Mouse (Mus musculus): ENCODE measurements around the gene Nisch. TPM values are rescaled to one million over a fixed set of nuclear protein-coding genes. Genes with fewer than 3 reads are reported as not detected.
A peak's percentile ranks its signal among the peaks of the same experiment; 100 is the strongest.

Nisch gene
- total RNA-seq, 4 experiments from 2014 or later, result 129 to 142 (median 131) TPM

DNA sequence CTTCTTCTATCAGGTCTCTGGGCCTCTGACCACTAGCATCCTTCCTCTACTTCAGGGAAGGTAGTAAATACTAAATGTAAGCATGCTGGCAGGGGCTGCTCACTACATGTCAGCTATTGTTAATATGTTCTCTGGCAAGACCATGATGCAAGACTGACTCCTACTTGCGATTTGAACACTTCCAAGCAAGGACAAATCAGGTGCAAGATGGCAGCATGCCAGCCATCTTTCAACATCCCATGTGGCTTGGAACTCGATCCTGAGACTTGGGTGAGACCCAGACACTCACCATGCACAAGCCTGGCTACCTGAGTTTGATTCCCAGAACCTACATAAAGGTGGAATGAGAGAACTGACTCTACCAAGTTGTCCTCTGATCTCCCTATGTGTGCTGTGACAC, 24.8 kb downstream of the Nisch start:
- DNase-seq (ENCODE audit: low spot score), result no peak

DNA sequence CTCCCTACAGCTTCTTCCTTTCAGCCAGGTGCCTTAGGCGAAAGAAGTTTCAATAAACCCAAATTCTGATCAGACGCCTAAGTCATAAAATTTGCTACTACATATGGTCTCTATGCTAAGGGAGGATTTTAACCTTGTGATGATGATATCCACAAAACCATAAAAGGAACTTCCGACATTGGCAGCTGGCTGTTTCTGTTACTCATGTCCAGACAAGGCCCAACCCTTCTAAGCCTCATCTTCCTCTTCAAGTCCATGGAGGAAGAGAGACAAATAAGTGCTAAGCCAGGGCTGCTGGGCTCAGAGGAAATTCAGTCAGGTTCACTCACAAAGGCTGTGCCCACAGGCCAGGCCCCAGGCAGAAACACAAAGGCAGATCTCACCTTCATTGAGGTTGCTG, 27.4 kb downstream of the Nisch start:
- no peak for DNase-seq (ENCODE audit: low spot score)

DNA sequence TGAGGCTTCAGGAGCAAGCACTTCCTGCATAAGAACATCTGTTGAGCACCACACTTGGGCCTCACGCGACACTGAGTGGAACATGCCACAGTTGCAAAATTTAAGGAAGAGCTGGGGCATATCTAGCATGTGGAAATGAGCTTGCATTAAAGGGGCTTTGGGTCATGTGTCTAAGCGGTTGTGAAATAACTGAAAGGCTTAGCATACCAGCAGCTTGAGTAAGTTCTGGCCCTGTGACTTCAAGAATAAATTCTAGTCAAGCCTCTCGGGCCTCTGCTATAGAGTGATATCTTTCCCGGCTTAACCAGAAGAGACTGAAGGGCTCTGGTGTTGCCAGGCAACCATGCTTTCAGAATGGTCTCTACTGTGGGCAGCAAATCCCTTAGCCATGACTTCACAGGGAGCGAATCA, 28.0 kb downstream of the Nisch start:
- no peak for DNase-seq (ENCODE audit: low spot score)

DNA sequence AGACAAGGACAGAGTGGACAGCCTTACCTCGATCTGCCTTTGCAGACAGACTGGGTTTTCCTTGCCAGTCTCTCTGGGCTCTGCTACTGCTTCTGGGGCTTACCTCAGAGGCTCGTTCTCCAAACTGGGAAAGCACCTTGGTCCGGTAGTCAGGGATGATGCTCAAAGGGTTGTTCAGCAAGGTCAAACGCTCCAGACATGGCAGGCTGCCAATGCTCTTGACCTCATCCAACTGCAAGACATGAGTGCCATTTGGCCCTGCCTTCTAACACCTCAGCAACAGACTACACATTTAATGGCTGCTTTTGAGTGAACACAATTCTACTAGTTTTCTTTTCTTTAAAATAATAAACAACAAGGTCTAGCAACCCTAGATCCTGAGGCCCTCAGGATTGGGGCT, 30.1 kb downstream of the Nisch start:
- no peak for DNase-seq (ENCODE audit: low spot score)

DNA sequence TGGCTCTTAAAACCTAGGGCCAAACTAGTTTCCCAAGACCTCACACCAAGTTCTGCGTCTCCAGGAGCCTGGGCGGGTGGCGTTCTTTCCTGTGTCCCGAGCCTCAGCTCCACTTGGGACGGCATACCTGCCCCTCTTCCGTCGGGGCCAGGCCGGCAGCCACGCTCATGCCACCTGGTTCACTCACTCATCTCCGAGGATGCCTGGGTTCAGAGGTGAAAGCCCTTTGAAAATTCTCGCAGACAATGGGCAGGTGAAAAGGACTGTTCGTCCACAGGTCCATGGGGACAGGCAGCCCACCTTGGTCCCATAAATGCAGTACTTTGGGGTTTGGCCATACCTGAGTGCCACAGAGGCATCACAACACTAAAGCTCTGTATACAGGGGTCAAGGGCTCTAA, 32.6 kb downstream of the Nisch start:
- DNase-seq (ENCODE audit: low spot score), result no peak

DNA sequence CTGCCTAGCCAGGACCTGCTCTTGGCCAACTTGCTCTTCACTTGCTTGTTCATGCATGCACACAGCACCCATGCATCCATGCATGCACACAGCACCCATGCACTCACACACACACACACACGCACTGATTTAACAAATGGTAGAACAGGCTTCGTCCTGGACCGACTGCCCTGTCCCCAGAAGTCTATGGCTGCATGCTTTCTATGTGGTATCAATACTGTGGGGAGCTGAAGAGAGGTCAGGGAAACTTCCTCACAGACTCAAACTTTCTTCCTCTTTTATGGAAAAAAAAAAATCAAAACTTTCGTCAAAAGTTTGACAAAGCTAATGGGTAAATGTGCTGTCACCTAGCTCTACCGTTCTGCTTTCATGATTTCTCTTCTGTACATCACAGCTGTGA, 33.2 kb downstream of the Nisch start:
- no peak for DNase-seq (ENCODE audit: low spot score)

DNA sequence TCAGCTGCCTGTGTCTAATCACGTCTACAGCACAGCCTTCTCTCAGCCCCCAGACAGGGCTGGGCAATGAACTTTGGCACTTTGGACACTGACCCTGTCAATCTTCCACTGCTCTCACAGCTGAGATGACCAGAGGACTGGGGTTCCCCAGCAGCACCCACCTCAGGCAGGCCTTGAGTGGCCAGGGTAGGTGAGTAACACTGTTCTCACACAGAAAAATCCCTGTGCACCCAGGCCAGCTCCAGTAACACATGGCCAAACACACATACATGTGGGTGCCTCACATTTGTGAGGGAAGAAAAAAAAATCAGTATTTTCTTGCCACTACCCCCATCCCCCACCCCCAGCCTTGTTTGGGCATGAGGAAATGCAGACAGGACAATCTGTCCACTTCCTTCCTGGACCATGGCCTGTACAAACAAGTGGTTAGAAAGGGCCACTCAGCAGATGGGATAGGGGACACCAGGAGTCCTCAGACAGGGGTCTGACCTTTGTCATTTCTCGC, 33.9 kb downstream of the Nisch start:
- DNase-seq (ENCODE audit: low spot score), result no peak

DNA sequence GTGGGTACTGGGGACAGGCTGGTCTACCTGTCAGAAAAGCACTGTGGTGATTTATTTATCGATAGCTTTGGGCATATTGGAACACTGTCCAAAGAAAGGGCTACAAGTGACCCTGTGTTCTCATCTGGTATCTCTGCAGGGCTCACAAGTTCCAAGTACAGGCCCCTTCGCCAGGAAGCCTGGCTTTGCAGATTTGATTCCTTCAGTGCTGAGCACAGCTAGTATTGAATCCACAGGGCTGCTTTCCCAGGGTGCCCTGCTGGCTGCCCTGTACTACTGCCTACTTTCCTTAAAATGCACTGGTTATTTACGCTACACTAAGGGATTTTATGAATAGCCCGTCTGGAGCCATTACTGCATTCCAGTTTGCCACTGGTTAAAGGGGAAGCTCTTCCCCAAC, 35.2 kb downstream of the Nisch start:
- no peak for DNase-seq (ENCODE audit: low spot score)

DNA sequence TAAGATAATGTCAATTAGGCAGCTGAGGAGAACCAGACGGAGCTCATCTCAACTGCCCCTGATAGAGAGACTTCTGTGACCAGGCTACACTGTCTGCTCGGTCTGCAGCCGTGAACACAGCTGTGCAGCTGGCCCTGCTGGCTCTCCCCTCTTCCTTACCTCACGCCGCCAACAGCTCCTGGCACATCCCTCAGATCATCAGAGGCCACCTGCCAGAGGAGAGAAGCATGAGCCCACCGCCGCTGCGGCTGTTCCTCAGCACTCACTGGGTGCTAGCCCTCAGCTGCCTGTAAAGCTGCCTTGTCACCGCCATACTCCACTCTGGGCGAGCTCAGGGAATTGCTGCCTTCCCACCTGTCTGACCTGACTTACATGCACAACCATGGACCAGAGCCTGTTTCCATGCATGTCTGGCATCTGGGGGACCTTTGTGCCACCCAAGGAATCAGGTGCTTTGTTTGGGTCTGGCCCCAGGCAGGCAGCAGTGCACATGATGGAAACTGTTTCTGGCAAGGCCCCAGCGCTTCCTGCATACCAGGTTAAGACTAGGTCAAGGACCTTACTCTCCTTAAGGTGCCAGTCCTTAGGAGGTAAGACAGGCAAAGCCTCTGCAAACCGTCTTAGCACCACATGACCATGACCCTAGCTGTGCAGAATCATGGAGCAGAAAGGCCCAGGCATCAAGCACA, 36.9 kb downstream of the Nisch start:
- DNase-seq (ENCODE audit: low spot score), result no peak

DNA sequence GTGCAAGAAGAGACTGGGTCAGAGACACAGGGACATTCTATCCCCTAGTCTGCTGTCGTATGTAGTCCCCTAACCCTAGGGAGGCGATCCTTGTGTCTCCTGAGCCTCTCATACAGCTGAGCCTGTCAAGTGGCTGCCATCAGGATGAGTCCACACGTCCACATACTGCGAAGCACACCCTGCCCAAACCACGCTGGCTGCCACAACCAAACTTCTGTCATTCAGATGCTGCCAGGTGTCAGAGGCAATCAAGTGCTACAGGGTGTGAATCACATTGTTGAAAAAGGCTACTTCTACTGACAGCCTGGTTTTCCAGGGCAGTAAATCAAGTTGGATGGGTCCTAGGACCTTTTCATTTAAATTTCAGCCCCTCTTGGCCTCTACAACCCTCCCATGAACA, 39.0 kb downstream of the Nisch start:
- DNase-seq (ENCODE audit: low spot score), result no peak

DNA sequence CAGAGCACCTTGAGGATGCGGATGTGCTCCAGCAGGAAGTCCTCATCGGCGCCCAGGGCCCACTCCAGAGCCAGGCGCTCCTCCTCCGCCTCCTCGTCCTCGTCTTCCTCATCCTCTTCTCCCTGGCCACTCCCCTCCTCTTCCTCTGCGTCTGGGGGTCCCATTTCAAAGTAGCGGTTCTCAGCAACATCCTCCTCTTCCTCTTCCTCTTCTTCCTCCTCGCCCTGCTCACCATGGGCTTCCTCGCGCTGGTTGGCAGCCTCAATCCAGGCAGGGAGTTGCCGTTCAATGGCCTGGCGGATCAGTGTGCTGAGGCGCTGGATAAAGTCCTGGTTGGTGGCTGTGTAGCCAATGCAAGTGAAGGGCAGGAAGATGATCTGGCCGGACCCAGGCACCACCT, 39.5 kb downstream of the Nisch start:
- no peak for DNase-seq (ENCODE audit: low spot score)

DNA sequence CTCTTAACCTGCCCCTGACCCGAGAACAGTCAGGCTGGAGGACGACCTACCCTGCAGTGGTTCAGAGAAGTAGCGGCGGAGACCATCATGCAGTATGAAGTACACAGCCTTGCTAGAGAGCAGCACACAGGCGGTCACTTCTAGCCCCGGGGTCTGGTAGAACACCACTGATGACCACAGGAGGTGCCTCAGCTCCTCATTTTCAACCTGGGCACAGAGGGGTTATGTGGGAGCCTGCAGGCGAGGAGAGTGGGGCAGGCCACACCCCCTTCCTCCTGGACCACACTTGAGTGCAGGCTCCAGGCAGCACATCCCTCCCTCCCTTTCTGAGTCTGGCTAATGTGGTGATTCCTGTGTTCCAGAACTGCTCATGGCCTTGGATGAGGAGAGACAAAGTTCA, 43.2 kb downstream of the Nisch start:
- no peak for DNase-seq (ENCODE audit: low spot score)

DNA sequence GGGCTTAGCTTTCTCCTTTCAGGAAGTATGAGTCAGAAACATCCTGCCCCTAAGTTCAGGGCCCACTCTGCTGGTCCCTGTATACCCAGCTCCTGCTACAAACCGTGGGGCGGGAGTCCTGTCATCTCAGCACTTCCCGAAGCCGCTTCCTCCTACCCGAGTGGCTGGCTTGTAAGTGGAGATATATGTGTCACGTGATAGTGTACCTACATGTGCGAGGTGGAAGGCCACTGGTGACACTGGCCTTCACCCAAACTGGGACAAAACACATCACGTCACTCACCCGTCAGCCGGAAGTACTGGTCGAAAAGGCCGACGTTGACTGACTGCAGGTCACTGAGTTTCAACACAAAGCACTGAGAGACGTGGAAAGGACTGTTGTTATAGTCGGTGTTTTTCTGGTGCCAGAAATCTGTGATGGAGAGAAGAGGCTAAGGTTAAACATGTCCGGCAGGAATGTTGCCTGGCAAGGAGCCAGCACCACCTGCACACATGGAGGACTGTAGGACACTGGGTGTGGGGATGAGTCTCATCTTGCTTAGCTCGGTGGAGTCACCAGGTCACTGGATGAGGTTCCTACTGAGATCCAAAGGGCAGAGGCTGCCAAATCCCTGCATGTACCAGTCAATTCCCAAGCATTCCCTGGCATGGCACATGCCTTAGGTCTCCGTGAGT, 43.8 kb downstream of the Nisch start:
- peak; percentile 67 for DNase-seq (ENCODE audit: low spot score)

DNA sequence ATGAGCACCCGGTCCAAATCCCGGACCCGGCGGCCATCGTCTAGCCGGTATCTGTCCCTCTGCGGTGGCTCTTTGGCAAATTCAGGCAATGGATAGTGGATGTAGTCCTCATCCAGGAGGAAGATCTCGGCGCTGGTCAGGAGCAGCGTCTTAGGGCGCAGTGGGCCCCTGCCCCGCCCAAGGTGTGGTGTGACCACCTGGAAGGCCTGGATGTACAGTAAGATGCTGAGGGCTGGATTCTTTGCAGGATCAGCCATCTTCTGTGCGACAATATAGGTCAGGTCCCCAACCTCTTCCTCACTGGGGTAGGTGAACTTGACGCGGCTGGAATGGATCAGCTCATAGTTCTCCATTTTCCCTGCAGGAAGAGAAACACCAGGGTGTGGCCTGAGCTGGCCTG, 44.9 kb downstream of the Nisch start:
- DNase-seq (ENCODE audit: low spot score), result no peak

DNA sequence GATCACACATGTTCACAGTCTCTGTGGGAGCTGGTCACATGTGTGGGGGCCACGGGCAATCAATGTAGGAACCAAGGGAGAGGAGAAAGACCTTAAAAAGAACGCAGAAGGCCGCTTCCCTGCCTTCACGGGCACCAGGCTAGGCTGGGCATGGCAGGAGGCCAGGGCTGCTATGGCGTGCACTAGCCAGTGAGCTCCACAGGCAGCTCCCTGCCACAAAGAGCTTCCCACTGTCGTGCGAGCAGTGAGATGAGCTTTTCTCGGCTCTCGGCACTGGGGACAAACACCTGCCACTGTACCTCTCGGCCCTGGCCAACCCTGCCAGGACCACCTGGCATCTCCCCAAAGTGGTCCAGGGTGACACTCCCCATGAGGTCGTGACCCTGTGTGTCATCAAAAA, 45.4 kb downstream of the Nisch start:
- DNase-seq (ENCODE audit: low spot score), result no peak

DNA sequence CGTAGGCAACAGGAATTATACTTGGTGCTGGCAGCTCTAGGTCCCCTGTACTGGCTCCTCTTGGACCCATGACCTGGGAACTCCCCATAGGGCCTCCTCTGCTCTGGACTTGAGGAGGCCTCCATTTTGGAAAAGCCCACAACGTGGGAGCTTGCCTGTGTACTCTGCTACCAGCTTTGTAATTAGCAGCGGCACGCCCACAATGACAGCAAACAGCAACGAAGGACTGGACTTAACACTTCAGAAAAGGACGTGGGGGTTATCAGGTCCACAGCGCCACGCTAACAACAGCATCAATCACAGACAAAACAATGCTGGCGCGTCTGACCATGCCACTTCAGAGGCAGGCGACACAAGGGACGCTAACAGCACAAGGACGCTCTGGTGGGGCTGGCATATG, 45.8 kb downstream of the Nisch start:
- DNase-seq (ENCODE audit: low spot score), result no peak

DNA sequence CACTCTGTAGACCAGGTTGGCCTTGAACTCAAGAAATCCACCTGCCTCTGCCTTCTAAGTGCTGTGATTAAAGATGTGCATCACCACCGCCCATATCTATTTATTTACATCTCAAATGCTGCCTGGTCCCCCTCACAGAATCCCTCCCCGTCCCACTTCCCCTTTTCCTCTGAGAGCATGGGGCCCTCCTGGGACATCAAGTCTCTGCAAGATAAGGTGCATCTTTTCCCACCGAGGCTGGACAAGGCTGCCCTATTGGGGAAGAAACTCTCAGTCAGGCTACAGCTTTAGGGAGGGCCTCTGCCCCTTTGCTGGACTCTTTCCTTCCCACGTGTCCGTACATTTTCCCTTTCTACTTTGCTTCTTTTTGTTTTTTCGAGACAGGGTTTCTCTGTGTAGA, 47.2 kb downstream of the Nisch start:
- no peak for DNase-seq (ENCODE audit: low spot score)

DNA sequence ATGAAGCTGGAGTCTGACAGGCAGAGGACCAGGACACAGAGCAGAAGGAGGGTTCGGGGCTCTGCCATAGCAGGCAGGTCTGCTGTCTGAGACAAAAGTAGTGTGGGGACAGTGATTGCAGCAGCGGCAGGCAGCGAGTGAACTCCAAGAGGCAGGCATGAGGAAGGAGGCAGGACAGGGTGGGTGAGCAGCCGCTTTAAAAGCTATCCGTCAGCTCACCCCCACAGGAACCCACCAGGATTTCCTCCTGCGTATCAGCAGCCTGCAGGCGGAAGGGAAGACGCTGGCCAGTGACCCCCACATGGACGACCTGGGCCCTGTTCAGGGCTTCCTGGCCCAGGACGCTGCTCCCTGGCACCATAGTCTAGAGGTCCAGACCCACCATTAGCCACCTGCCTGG, 48.3 kb downstream of the Nisch start, which contains the start of gene Stab1:
Gene Stab1, minus strand, starts transcription at position 217 of the 400 bp plus-strand sequence.
- DNase-seq (ENCODE audit: low spot score), result peak; percentile 76

DNA sequence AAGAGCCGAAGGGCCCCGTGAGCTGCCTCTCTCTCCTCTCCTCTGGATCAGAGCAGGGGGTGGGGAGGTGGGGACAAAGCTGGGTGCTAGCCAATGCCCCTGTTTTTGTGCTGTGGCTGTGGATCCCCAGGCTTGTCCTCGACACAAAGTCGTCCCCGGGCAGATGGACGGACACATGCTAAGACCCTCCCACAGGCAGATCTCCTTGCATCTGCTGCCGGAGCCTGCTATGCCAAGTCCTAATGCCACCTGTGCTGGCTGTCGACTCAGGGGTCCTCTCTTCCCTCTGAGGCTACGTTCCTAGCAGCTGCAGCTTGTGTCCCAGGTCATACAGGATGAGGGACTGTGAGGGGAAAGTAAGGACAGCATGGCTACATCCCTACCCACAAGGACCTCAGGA, 49.9 kb downstream of the Nisch start:
- no peak for DNase-seq (ENCODE audit: low spot score)

DNA sequence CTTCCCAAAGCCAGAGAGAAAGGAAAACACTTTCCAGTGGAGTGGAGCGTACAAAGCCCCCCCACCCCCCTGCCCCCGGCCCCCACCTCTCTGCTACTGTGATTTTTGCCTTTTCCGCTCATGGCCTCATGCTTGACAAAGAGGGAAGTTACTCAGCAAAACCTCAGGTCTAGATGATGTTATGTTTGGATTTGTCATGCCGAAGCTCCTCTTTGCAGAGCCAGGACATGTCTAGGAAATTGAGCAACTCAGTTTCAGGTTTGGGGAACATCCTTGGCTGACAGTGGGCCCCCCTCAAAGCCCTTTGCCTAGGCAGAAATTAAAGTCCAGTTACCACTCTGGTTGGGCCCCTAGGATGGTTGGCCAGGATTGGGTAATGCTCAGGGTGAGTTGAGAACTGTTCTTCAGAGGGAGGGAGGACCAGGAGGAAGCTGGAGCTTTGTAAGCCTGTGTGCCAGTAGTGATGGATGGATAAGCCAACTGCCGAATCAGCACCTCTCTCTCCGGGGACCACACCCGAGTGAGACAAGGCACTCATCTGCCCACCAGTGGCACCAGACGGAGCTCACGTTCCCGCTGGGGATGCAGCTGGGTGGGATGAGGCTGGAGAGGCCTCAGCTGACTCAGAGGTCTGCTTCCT, 50.6 kb downstream of the Nisch start:
- DNase-seq (ENCODE audit: low spot score), result no peak

DNA sequence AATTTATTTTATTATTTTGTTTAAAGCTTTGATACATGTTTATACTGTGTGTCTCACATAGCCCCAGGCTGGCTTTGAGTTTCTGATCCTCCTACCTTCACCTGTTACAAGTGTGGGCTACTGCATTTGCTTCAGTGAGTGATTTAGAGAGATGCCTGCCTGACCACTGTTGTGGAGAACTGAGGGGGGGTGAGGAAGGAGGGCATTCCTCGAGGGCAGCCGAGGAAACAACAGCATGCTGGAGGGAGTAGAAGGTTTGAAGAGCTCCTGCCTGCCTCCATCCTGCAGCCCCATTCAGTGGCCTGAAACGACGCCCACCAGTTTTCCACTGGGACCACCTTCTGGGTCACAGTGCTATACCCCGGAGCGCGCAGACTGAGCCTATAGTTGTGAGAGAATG, 51.3 kb downstream of the Nisch start:
- no peak for DNase-seq (ENCODE audit: low spot score)

DNA sequence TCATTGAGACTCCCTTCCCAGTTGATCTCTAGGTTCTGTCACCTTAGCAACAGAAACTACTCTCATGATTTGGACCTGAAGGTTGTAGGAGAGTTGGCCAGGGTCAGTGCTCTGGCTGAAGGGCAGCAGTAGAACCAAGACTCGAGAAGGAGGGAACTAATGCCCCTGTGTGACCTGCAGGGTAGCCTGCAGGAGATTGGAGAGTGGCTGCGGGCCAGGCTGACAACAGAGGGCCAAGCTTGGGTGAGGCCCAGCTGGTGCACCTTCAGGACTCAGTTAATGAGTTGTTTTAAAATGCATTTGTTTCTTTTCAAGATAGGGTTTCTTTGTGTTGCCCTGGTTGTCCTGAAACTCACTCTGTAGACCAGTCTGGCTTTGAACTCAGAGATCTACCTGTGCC, 51.7 kb downstream of the Nisch start:
- no peak for DNase-seq (ENCODE audit: low spot score)

DNA sequence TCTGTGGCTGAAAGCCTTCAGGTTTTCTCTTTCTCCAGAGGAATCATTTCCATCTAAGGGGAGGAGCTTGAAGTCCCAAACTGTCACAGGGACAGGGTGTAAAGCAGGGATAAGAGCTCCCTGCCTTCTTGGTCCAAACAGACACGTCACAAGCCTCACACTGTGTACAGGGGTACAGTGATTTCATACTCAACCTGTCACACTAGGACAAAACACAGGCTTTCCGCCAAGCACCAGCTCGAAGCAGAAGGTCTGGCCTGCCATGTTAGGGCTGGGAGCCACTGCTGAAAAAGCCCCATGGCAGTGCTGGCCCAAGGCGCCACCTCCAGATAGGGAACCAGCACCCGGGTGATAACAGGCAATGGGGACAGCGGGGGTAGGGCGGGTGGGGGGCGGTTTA, 52.7 kb downstream of the Nisch start:
- no peak for DNase-seq (ENCODE audit: low spot score)

Data from heart, adult 8-10 months (tissue).